Mouse (Mus musculus): ENCODE measurements around the gene Otub2.

DNA sequence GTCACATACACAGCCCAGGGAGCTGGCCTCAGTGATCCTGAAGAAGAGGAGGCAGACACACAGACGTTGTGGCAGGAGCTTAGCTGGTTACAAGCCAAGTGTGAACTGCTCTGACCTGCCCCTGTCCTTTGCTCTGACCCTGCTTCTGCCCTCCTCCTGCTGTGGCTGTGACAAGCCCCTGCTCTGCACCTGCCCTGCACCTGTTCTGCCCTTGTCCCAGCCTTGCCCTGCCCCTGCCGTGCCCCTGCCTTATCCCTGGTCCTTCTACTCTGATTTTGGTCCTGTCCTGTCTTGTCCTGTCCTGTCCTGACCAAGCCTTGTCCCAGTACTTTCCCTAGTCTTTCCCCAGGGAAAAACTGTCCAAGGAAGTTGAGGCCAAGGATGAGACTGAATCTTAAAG is 19.7 kb upstream of the Otub2 start:
- no peak for TF ChIP-seq CTCF (IDR thresholded peaks at IDR 0.05; ENCODE audit: control insufficient read depth, insufficient read depth, low read length)
- no peak for TF ChIP-seq POLR2A (IDR thresholded peaks at IDR 0.05; ENCODE audit: borderline replicate concordance, control insufficient read depth, low read depth, low read length)
